Mouse (Mus musculus) lung, postnatal 0 days (tissue): Measurements from ENCODE around the gene Trp53bp1. TPM values are rescaled to one million over a fixed set of nuclear protein-coding genes. Genes with fewer than 3 reads are reported as not detected.

Source experiments
- ATAC-seq: fragments of 200-750 bp; cut with Nextera tagmentation; 2 replicates; pipeline ENCODE4 v1.8.0; 2017; ENCODE audit warnings: moderate library complexity
- DNase-seq: peaks from one replicate; pipeline ENCODE4 v3.0.0-alpha.2; 2016; ENCODE audit warnings: low spot score
- H3K27ac ChIP-seq: fragments of 300-500 bp; sonication (generic); 2 replicates; pipeline ENCODE4 v1.5.1; 2014; ENCODE audit warnings: antibody characterized with exemption, mild to moderate bottlenecking, low read length, mixed read lengths
- H3K27me3 ChIP-seq: fragments of 300-500 bp; sonication (generic); replicated peaks from 2 replicates; pipeline ENCODE4 v1.6.1; 2014; ENCODE audit warnings: low read length, mixed read lengths; ENCODE audit not compliant: insufficient read depth
- H3K36me3 ChIP-seq: fragments of 300-500 bp; sonication (generic); 2 replicates; pipeline ENCODE4 v1.6.1; 2014; ENCODE audit warnings: low read length, mixed read lengths; ENCODE audit not compliant: insufficient read depth
- H3K4me1 ChIP-seq: fragments of 300-500 bp; sonication (generic); 2 replicates; pipeline ENCODE4 v1.6.1; 2014; ENCODE audit warnings: antibody characterized with exemption, low read depth, low read length, mixed read lengths; ENCODE audit not compliant: insufficient read depth
- H3K4me2 ChIP-seq: fragments of 300-500 bp; sonication (generic); replicated peaks from 2 replicates; pipeline ENCODE4 v1.6.1; 2014; ENCODE audit warnings: low read depth, mild to moderate bottlenecking, low read length, moderate library complexity, mixed read lengths
- H3K4me3 ChIP-seq: fragments of 300-500 bp; sonication (generic); 2 replicates; pipeline ENCODE4 v1.5.1; 2014; ENCODE audit warnings: low read depth, low read length
- H3K9ac ChIP-seq: fragments of 300-500 bp; sonication (generic); replicated peaks from 2 replicates; pipeline ENCODE4 v1.6.1; 2014; ENCODE audit warnings: low read depth, mild to moderate bottlenecking
- H3K9me3 ChIP-seq: fragments of 300-500 bp; sonication (generic); 2 replicates; pipeline ENCODE4 v1.6.1; 2016; ENCODE audit warnings: low read length, mixed read lengths
- CTCF ChIP-seq: IDR thresholded peaks from 2 replicates; pipeline ENCODE4 v1.5.1; 2016; ENCODE audit warnings: antibody characterized with exemption, mild to moderate bottlenecking
- EP300 ChIP-seq: IDR thresholded peaks from 2 replicates; pipeline ENCODE4 v1.6.1; 2016; ENCODE audit warnings: antibody characterized with exemption, mild to moderate bottlenecking, control low read depth
- WGBS: fragments of 180-500 bp; shearing (Covaris S2); extraction: QIAGEN DNeasy Blood & Tissue Kit; methylation state at CpG from one replicate; pipeline ENCODE4 v1.1.7; 2014; 5-methylcytosine and 5-hydroxymethylcytosine counted together
- polyA plus RNA-seq: library from polyadenylated mRNA; unstranded; fragments of >200 nt; fragmentation: Nextera tagmentation; extraction: Ambion mirVana; gene quantifications from 2 replicates; pipeline ENCODE4 v1.2.1, GENCODE M21; 2015

Trp53bp1 gene
- polyA plus RNA-seq, 1 experiment from 2014 or later, result 9.8 TPM

DNA sequence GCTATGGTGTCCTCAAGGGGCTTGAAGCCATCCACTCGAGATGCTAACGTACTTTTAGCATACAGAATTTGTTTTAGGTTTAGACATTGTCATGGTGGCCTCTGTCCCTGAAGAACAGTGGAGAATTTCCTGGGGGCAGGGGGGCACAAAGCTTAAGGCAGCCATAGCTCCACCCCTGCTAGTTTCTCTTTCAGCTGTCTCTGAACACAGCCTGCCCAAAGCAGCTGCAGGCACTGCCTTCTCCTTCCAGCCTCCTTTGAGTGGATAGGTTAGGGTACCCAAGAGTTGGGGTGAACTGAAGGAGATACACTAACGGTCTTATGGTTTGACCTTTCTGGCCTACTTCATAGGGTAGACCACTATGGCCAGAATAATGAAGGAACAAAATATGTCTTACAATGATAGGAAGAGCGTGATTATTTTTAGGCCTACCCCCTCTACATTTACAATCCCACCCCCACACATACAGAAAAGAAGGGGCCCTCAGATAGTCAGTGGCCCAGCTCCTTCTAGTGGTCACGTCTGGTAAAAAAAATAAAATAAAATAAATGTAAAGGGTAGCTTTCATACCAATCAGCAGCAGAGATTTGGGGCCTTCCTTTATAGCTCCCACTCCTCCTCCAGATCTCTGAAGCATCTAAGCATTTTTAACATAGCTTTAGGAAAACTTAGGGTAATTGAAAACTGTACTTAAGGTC is 21.3 kb upstream of the Trp53bp1 start:
- 62% methylated on average over 5 of the region's 5 CpGs for WGBS
- H3K4me1 ChIP-seq, result peaks cover 7% of the 10 kb centered on the region; the same call in 1 of the 2 replicates
- ATAC-seq (no peak), DNase-seq (no peak)
- peaks cover 24% of the 10 kb centered on the region for H3K27me3 ChIP-seq
- no peaks in the 10 kb centered on the region for H3K9me3 ChIP-seq
- H3K36me3 ChIP-seq, result no peaks in the 10 kb centered on the region
- no peak overlapping the region for H3K27ac ChIP-seq
- 0 out of 2 replicates have a peak, but pooled peaks have one; percentile 10 for TF ChIP-seq CTCF
- TF ChIP-seq EP300, result no peak
- H3K4me3 ChIP-seq, result no peak overlapping the region
- no peak overlapping the region for H3K9ac ChIP-seq
- H3K4me2 ChIP-seq, result no peak overlapping the region

DNA sequence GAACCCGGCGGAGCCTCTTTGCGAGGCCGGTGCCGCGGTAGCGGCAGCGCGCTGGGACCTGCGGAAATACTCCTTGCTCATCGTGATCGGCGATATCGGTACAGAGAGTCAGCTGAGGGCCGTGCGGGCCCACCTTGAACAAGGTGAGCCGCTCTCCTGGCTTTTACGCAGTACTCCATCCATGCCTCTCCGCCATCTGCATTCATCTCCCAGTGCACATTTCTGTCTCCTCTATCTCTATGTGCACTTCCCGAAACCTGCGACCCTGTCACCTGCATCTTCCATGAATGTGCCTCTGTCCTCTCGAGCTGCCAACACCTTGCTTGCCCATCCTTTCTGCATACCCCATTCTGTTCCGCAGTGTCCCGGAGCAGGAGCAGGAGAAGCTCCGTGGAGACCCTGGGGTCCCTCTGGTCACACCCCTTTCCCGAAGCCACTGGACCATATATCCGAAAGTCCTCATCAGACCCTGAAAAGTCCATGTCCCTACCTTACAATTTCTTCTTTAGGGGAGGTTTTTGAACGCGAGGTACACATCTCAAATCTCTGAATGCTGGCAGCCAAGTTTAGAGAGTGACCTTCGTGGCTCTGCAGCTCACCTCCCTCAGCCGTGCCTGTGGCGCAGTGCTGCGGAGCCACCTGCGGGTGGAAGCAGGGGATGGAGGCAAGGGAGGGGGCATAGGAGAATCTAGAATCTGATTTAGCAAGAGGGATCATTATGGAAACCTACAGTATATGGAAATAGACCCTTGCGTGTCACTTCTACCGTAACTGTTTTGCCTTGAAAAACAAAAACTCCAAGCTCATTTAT is 18.7 kb upstream of the Trp53bp1 start:
- no peak for DNase-seq
- H3K4me3 ChIP-seq, result peak overlapping the region; percentile 37
- H3K27me3 ChIP-seq, result peaks cover 24% of the 10 kb centered on the region
- H3K27ac ChIP-seq, result no peak overlapping the region
- peaks cover 5% of the 10 kb centered on the region; the same call in 1 of the 2 replicates for H3K4me1 ChIP-seq
- H3K4me2 ChIP-seq, result peak overlapping the region; percentile 72
- H3K36me3 ChIP-seq, result no peaks in the 10 kb centered on the region
- TF ChIP-seq EP300, result no peak
- no peak; the same call in 1 of the 2 replicates for TF ChIP-seq CTCF
- ATAC-seq, result no peak; the same call in 1 of the 2 replicates
- WGBS, result 5% methylated on average over 36 of the region's 36 CpGs
- H3K9me3 ChIP-seq, result no peaks in the 10 kb centered on the region
- H3K9ac ChIP-seq, result no peak overlapping the region

DNA sequence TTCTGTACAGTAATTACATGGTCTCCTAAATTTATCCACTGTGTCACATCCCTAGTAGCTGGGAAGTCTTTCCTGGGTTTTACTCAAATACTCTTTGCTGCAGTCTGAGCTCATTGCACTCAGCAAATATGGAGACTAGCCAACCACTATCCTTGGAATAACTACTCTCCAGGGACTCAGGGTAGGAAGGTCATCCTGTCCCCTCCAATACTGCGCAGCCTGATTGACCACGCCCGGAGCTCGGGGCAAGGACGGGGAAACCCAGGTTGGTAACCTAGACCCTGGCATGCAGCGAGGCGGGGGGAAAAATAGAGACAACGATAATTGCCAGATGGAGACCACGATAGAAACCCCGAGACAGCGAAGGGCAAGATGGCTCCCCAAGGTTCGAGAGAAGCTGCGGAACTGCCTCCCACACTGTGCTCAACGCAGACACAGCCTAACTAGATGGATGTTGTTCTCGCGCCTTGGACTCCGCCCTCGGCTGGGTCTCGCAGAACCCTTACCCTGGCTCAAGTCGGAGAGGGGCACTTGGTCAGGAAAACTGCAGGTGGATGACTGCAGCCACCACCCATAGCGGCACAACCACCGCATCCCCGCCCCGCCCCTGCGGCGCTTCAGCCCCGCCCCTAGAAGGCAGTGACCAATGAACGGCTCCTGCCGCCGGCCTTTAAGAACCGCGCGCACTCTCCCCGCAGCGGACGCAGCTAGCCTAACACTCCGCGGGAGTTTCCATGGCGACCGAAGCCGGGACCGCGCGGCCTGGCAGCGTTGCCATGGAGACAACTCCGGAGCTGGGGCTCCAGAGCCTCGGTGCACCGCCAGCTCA is 17.9 kb upstream of the Trp53bp1 start, which contains the start of gene Map1a:
TSS of gene Map1a (plus strand) at position 700 of the 829 bp plus-strand sequence.
- ATAC-seq, result peak; percentile 97
- 2% methylated on average over 45 of the region's 48 CpGs for WGBS
- Histone ChIP-seq H3K4me3 (peak within 1 kb of the TSS; percentile 37), H3K9me3 (no peaks in the 10 kb centered on the region), H3K4me1 (no peaks in the 10 kb centered on the region; the same call in 1 of the 2 replicates), H3K4me2 (peak within 1 kb of the TSS; percentile 72), H3K36me3 (no peaks in the 10 kb centered on the region), H3K9ac (no peak within 1 kb of the TSS), H3K27ac (no peak within 1 kb of the TSS), H3K27me3 (peaks cover 24% of the 10 kb centered on the region)
- TF ChIP-seq CTCF, result no peak
- TF ChIP-seq EP300, result no peak
- DNase-seq, result peak; percentile 95

DNA sequence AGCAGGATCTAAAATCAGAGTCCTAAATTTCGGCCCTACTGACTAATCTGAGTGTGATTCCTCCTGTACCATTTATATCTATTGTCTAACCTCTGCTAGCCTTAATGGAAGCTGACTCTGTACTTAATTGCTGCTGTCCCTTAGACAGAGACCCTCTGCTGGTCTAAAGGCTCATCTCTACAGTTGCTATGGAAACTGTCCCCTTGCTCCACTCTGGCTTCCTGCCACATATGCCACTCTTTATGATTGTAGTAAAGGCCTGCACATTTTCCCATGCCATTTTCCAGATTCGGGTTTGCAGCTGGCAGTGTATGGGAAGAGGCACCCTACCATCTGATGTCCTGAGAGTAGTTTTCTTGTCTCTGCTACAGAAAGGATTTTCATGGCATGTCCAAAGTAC is 16.6 kb upstream of the Trp53bp1 start:
- no peaks in the 10 kb centered on the region for H3K9me3 ChIP-seq
- H3K4me2 ChIP-seq, result no peak overlapping the region
- no peak for DNase-seq
- H3K4me1 ChIP-seq, result no peaks in the 10 kb centered on the region; the same call in 1 of the 2 replicates
- H3K36me3 ChIP-seq, result no peaks in the 10 kb centered on the region
- H3K27ac ChIP-seq, result no peak overlapping the region
- no peak overlapping the region for H3K4me3 ChIP-seq
- TF ChIP-seq CTCF, result no peak
- no peak for TF ChIP-seq EP300
- no peak overlapping the region for H3K9ac ChIP-seq
- 64% methylated on average over 2 of the region's 2 CpGs for WGBS
- ATAC-seq, result no peak
- H3K27me3 ChIP-seq, result peaks cover 24% of the 10 kb centered on the region

DNA sequence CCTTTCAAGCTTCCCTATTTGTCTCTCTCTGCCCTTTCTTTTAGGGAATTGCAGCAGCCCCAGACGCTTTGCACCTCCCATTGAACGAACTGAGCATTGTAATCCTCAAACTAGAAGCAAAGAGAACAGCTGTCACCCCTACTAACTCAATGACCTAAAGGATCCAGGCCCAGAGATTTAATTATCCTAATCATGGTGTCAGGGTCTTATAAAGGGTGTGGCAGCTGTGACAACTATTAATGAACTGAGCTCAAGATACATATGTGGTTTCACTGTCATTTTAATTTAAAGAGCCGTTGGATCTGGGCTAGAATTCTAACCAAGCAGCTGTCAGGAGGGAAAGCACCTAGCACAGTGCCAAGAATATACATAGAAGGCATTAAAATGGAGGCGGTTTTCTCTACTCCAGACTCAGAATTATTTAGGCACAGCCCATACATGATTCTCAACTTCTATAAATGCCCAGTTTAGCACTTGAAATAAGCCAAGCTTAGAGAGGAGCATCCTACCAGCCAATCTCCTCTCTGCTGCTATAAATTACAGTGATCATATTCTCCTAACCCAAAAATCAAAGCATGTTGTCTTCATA is 815 bp upstream of the Trp53bp1 start:
- no peaks in the 10 kb centered on the region for H3K4me1 ChIP-seq
- peak overlapping the region; percentile 84; the same call in 1 of the 2 replicates for H3K4me3 ChIP-seq
- no peak overlapping the region; the same call in 1 of the 2 replicates for H3K9ac ChIP-seq
- ATAC-seq, result no peak
- H3K27ac ChIP-seq, result no peak overlapping the region
- no peaks in the 10 kb centered on the region for H3K27me3 ChIP-seq
- no peaks in the 10 kb centered on the region for H3K36me3 ChIP-seq
- no peak for DNase-seq
- H3K9me3 ChIP-seq, result no peaks in the 10 kb centered on the region
- no peak for TF ChIP-seq CTCF
- TF ChIP-seq EP300, result no peak
- WGBS, result 28% methylated on average over 4 of the region's 4 CpGs
- peak overlapping the region; percentile 50 for H3K4me2 ChIP-seq
